Mouse (Mus musculus): ENCODE measurements around the gene Wwc1. TPM values are rescaled to one million over a fixed set of nuclear protein-coding genes. Genes with fewer than 3 reads are reported as not detected.

Wwc1 gene
- 0.19 TPM for polyA plus RNA-seq (2017; shearing (Covaris generic))

DNA sequence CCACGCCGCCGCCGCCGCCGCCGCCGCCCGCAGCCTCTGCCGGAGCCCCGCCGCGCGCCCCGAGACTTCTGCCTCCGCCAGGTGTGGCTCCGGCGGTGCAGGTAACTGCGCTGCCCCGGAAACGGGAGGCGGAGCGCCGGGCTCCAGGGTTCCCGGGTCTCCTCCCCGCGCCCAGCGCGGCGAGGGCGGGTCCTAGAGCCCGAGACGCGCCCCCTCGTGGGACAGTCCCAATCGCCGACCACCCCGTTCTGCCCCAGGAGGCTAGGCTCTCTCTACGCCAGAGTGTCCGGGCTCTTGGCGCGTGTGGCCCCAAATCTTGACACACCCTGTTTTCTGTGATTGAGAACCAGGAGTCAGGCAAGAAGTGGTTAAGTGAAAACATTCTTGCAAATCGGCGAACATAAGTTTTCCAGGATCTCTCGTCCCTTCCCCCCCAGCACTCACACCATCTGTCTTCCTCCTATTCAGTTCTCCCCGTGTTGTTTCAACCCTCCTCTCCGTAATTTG lies at the start of gene Wwc1:
Wwc1 (minus strand) TSS at position 117 of the 507 bp plus-strand sequence.

DNA sequence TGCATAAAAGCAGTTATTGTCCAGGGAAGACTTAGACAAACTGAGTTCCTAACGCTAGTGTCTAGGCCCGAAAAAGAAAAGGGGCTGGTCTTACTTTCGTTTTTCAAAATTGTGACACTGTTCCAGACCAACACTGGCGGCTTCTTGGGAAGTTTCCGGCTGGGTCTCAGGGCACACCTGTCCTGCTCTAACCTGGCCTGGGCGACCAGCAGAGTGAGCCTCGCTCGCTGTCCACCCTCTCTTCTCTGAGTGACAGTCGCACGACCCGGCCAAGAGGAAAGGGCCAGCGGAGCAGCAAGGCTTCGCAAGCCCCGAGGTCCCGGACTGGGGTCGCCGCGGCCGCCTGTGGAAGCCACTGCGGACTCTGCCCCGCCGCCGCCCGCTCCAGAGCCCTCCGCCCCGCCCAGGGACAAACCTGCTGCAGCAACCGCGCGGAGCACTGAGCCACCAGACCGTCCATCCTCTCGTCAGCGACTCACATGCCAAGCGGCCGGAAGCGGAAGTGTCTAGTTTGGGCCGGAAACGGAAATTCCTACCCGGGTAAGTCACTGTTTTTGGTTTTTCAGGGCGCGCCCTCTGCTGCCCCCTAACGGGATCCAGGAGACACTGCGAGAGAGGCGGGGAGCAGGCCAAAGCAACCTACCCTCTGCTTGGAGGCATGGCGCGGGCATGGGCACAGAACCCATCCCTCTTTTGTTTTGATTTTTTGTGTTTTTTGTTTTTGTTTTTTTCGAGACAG lies 146.1 kb downstream of the Wwc1 start, which contains the start of gene Rars:
Rars (minus strand) TSS at position 485 of the 739 bp plus-strand sequence.

DNA sequence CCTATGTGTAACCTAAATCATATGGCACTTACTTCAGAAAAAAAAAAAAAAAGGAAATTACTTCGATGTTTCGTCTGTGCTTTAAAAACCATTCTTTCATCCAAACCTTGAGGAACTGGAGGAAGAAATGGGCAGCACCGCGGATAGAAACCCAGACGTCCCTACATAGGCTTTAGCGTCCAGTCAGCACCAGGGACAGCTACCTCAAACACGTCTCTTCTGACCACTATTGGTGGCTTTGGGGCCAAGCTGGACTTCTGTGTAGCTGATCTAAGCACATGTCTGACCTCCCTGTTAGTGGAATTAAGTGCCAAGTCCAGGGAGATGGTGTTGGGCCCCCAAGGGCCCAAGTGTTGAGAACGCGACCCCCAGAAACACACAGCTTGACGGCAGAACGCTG lies 181.5 kb downstream of the Wwc1 start, which contains the start of gene Fbll1:
Fbll1 (minus strand) TSS at position 11 of the 400 bp plus-strand sequence.

Other genes starting within 250 kb of the Wwc1 start
- gene Pank3, start 211.0 kb downstream of the Wwc1 start, polyA plus RNA-seq (2017; shearing (Covaris generic)): 16.6 TPM
- not detected for gene Fbll1, start 181.6 kb downstream of the Wwc1 start, polyA plus RNA-seq (2017; shearing (Covaris generic))
- gene Rars, start 146.0 kb downstream of the Wwc1 start, polyA plus RNA-seq (2017; shearing (Covaris generic)): 49.8 TPM

All from effector memory CD4-positive, alpha-beta T cell, adult 5 months (primary cell).